Mouse (Mus musculus): ENCODE measurements around the gene Ptprj. TPM values are rescaled to one million over a fixed set of nuclear protein-coding genes. Genes with fewer than 3 reads are reported as not detected.

The Ptprj gene
- polyA plus RNA-seq, 1 experiment, result not detected

DNA sequence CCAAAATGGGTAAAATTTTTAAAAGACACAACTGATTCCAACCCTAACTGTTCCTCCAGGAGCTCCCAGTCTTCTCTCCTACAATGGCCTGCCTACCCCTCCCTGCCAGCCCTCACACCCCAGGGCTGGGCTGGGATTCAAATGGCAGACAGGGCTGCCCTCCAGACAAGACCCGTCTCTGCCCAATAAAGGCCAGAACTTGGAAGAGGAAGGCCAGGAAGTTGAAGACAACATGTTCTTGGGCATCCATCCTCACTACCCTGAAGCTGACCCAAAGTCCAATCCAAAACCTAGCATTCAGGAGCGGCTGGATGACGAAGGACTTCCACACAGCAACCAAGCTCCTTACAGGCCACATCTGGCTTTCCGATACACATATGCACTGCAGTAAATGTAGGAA lies 90.6 kb downstream of the Ptprj start:
- no peak overlapping the region for H3K4me3 ChIP-seq (ENCODE audit: insufficient read depth, low read depth, low read length)
- TF ChIP-seq POLR2A (IDR thresholded peaks at IDR 0.05; ENCODE audit: insufficient read depth, low read depth, low read length), result no peak
- TF ChIP-seq CTCF (IDR thresholded peaks at IDR 0.05; ENCODE audit: insufficient read depth, low read depth, low read length), result no peak
- WGBS, result 73% methylated on average over 4 of the region's 4 CpGs
- peaks cover 7% of the 10 kb centered on the region for H3K4me1 ChIP-seq (ENCODE audit: control insufficient read depth, insufficient read depth, low read length)
- H3K27ac ChIP-seq (ENCODE audit: insufficient read depth, low read depth, low read length), result peak overlapping the region; percentile 60; the same call in 1 of the 2 replicates

DNA sequence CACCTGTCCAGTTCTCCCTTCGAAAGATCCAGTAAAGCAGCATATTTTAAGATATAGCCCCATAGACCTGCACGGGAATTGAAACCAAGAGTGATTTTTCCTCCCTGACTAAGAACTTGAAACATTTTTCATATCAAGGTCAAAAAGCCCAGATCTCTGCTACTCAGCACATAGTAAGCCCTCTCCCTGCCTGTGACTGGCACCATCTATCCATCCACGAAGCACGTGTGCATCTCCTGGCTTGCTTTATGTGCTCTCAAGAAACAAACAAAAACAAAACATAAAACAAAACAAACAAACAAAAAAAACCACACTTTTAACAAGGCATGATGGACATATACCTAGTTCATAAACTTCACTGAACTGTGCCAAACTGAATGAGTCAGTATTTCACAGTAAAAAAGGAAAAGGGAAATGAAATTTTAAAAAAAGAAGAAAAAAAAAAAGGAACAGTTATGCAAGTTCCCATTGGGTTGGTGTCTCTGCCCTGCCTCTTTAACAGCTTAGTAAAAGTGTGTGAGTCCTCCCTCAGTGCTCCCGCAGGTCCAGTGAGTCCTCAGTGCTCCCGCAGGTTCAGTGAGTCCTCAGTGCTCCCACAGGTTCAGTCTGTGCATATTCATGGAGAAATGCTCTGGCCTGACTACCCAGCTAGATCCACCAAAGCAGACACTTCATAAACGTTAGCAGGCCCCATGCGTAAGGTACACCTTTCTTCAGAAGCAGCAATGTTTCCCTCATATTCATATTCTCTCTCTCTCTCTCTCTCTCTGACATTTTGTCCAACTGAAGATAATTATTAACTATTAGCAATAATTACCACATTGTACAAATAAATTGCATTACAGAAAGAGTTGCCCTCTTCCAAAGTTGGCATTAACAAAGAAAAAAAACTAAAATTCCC lies 91.5 kb downstream of the Ptprj start:
- peak overlapping the region; percentile 80; the same call in 1 of the 2 replicates for H3K27ac ChIP-seq (ENCODE audit: insufficient read depth, low read depth, low read length)
- 82% methylated on average over 8 of the region's 8 CpGs for WGBS
- H3K4me3 ChIP-seq (ENCODE audit: insufficient read depth, low read depth, low read length), result no peak overlapping the region
- TF ChIP-seq POLR2A (IDR thresholded peaks at IDR 0.05; ENCODE audit: insufficient read depth, low read depth, low read length) (no peak), CTCF (IDR thresholded peaks at IDR 0.05; ENCODE audit: insufficient read depth, low read depth, low read length) (no peak)
- H3K4me1 ChIP-seq (ENCODE audit: control insufficient read depth, insufficient read depth, low read length), result peaks cover 10% of the 10 kb centered on the region

DNA sequence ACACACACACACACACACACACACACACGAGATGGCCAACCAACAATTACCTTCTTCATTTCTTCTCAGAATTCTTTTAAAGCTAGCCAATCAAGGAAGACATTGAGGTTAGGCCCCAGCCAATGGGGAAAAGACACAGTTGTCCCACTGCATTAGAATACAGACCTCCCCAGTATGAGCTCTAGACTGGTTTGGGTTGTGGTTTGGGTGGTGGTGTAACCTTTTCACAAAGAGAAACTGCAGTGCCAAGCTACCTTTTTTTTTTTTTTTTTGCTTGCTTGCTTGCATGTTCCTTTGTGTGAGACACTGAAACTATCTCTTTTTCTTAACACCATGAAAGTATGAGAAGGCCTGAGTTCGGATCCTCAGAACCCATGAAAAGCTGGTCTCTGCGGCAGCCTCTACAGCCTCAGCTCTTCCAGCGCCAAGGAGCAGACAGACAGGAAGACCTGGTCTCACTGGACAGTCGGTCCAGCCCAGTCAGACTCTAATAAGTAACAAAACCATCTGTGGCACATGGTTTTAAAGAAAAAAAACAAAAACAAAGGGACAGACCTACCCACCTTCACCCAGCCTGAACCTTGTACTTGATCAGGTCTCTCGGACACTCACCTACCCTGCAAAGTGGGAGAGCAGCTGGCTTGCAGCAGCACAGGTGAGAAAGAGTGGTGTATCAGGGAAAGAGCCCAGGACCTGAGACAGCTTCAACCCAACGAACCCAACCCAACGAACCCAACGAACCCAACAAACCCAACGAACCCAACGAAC lies 92.8 kb downstream of the Ptprj start:
- WGBS, result 95% methylated on average over 11 of the region's 11 CpGs
- Histone ChIP-seq H3K4me1 (ENCODE audit: control insufficient read depth, insufficient read depth, low read length) (peaks cover 12% of the 10 kb centered on the region), H3K27ac (ENCODE audit: insufficient read depth, low read depth, low read length) (no peak overlapping the region), H3K4me3 (ENCODE audit: insufficient read depth, low read depth, low read length) (no peak overlapping the region)
- TF ChIP-seq CTCF (IDR thresholded peaks at IDR 0.05; ENCODE audit: insufficient read depth, low read depth, low read length) (no peak), POLR2A (IDR thresholded peaks at IDR 0.05; ENCODE audit: insufficient read depth, low read depth, low read length) (no peak)

DNA sequence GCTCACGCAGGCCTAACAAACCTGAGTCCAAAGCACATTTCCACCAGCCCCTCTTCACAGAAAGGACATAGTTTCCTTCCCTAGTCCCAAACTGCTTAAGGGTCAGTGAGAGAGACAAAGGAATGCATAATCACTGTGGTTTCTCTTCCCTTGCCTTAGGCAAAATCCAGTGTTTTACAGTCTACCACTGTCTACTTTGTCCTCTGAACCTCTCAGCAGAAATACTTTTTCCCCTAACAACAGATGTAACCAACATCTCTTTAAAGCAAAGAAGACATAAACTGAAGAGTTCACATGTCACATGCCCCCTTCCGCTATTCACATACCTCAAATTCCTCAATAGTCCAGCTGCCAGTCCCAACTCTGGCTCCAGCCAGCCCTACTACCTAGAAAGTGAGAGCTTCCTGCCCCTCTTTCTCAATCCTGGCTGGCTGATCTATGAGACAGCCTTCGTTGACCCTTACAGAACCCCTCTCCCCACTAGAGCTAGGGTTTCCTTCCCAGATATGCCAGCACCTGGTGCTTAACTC lies 94.2 kb downstream of the Ptprj start:
- WGBS, result 91% methylated on average over 3 of the region's 3 CpGs
- no peak for TF ChIP-seq CTCF (IDR thresholded peaks at IDR 0.05; ENCODE audit: insufficient read depth, low read depth, low read length)
- TF ChIP-seq POLR2A (IDR thresholded peaks at IDR 0.05; ENCODE audit: insufficient read depth, low read depth, low read length), result no peak

DNA sequence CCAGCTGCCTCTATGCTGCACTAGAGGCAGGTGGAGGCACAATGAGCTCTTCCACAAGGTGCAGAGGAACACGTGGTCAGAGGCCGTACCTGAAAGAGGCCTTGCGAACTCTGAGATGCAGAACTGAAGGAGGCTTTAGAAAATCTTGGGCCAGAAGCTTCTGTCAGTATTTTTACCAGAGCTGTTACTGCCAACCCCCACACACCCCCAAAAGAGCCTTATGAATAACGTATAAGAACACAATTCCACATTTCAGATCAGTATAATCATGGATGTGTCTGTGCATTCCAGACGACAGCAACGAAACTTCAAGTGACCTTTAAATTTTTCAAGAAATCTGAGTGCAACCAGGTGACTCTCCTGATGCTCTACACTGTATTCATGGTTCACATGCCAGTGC lies 98.9 kb downstream of the Ptprj start:
- peaks cover 11% of the 10 kb centered on the region; the same call in 1 of the 2 replicates for H3K4me1 ChIP-seq (ENCODE audit: control insufficient read depth, insufficient read depth, low read length)
- 86% methylated on average over 6 of the region's 6 CpGs for WGBS
- H3K4me3 ChIP-seq (ENCODE audit: insufficient read depth, low read depth, low read length), result no peak overlapping the region
- TF ChIP-seq CTCF (IDR thresholded peaks at IDR 0.05; ENCODE audit: insufficient read depth, low read depth, low read length) (no peak), POLR2A (IDR thresholded peaks at IDR 0.05; ENCODE audit: insufficient read depth, low read depth, low read length) (no peak)
- no peak overlapping the region for H3K27ac ChIP-seq (ENCODE audit: insufficient read depth, low read depth, low read length)

More for the DNA sequence above, 94.2 kb downstream of the Ptprj start:
- H3K4me3 ChIP-seq (ENCODE audit: insufficient read depth, low read depth, low read length), result no peak overlapping the region
- peaks cover 12% of the 10 kb centered on the region for H3K4me1 ChIP-seq (ENCODE audit: control insufficient read depth, insufficient read depth, low read length)
- H3K27ac ChIP-seq (ENCODE audit: insufficient read depth, low read depth, low read length), result no peak overlapping the region

DNA sequence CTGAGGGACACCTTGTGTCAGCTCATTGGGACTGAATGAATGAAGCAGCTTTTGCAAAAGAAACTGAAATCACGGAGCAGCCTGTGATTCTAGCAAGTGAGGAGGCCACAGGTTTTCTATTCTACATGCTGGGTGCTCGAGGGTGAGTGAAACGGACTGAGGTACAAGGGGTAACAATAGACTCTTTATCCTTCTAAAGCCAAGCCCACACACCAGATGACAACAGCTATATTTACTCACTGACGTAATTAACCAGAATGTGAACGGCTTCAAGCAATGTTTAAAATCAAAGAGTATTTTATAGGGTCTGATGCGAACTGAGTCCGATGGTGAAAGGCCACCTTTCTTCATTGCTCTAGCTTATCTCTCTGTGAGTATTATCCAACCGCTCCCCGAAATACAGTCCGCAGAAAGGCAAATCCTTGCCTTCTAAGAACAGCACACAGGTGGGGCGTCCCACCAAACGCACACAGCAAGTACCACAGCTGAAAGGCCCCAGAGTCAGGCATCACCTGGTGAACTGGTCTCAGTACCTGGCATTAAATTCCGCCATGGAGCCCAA lies 99.6 kb downstream of the Ptprj start:
- H3K27ac ChIP-seq (ENCODE audit: insufficient read depth, low read depth, low read length), result no peak overlapping the region
- WGBS, result 72% methylated on average over 13 of the region's 13 CpGs

DNA sequence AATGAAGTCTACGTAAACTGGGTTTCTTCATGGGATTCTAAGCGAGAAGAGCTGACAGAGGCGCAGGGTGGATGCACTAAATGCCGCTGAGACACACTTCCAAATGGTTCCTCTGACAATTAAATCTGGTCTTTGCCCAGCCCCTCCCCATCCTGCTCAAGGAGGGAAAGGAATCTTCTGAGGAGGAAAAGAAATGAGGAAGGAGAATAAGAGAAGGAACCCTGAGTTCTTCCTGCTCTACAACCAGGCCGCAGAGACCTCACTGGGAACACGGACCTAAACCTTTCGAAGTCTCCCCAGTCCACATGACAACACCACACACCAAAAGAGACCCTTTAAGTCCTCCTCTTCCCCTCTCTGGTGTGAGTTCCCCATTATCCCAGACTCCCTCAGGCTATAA lies 101.9 kb downstream of the Ptprj start:
- no peak overlapping the region for H3K27ac ChIP-seq (ENCODE audit: insufficient read depth, low read depth, low read length)
- 94% methylated on average over 7 of the region's 7 CpGs for WGBS
- TF ChIP-seq CTCF (IDR thresholded peaks at IDR 0.05; ENCODE audit: insufficient read depth, low read depth, low read length), result no peak
- TF ChIP-seq POLR2A (IDR thresholded peaks at IDR 0.05; ENCODE audit: insufficient read depth, low read depth, low read length), result no peak

More for the DNA sequence above, 99.6 kb downstream of the Ptprj start:
- TF ChIP-seq POLR2A (IDR thresholded peaks at IDR 0.05; ENCODE audit: insufficient read depth, low read depth, low read length), result no peak
- TF ChIP-seq CTCF (IDR thresholded peaks at IDR 0.05; ENCODE audit: insufficient read depth, low read depth, low read length), result no peak
- Histone ChIP-seq H3K4me1 (ENCODE audit: control insufficient read depth, insufficient read depth, low read length) (peaks cover 11% of the 10 kb centered on the region; the same call in 1 of the 2 replicates), H3K4me3 (ENCODE audit: insufficient read depth, low read depth, low read length) (no peak overlapping the region)

DNA sequence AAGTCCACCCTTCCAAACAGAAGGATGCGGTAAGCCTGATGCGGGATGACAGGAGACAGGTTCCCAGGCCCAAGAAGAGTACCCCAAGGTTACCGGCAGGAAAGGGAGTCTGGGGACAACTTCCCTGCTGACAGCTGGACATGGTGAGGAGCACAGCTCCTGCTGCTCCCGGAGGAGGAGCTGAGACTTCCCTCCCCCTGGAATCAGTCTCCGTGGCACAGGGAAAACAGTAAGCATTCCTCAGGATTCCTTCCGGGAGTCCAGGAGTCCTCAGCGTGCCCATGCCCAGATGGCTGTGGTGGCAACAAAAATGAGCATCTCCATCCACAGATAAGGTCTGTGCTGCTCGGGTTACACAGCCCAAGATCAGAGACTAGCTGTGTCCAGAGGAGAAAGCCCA lies 102.8 kb downstream of the Ptprj start:
- H3K27ac ChIP-seq (ENCODE audit: insufficient read depth, low read depth, low read length), result no peak overlapping the region
- H3K4me1 ChIP-seq (ENCODE audit: control insufficient read depth, insufficient read depth, low read length), result peaks cover 14% of the 10 kb centered on the region; the same call in 1 of the 2 replicates
- H3K4me3 ChIP-seq (ENCODE audit: insufficient read depth, low read depth, low read length), result no peak overlapping the region
- TF ChIP-seq POLR2A (IDR thresholded peaks at IDR 0.05; ENCODE audit: insufficient read depth, low read depth, low read length) (no peak), CTCF (IDR thresholded peaks at IDR 0.05; ENCODE audit: insufficient read depth, low read depth, low read length) (no peak)
- 55% methylated on average over 8 of the region's 8 CpGs for WGBS

More for the DNA sequence above, 101.9 kb downstream of the Ptprj start:
- Histone ChIP-seq H3K4me3 (ENCODE audit: insufficient read depth, low read depth, low read length) (no peak overlapping the region), H3K4me1 (ENCODE audit: control insufficient read depth, insufficient read depth, low read length) (peaks cover 10% of the 10 kb centered on the region; the same call in 1 of the 2 replicates)

All from olfactory bulb, adult 2 months (tissue).